Mouse (Mus musculus) limb, embryonic 12.5 days (tissue): ENCODE measurements at regions not wholly inside any gene's neighbourhood (a gene's known extent, or its start where the extent isn't known, plus 50 kb on each side); places are given as distances from the start of the nearest gene placed in this dataset.

ENCODE experiments used
- ATAC-seq: fragments of 200-750 bp; cut with Nextera tagmentation; 2 replicates; pipeline ENCODE4 v1.8.0; 2017; ENCODE audit warnings: low read depth, moderate TSS enrichment; ENCODE audit not compliant: insufficient number of reproducible peaks, insufficient read depth, low FRiP score, low TSS enrichment
- H3K27ac ChIP-seq: fragments of 300-500 bp; sonication (generic); 2 replicates; pipeline ENCODE4 v1.5.1; 2016; ENCODE audit warnings: mild to moderate bottlenecking, moderate library complexity
- H3K27me3 ChIP-seq: fragments of 300-500 bp; sonication (generic); 2 replicates; pipeline ENCODE4 v1.6.1; 2016; ENCODE audit warnings: mild to moderate bottlenecking, moderate library complexity
- H3K36me3 ChIP-seq: fragments of 300-500 bp; sonication (generic); 2 replicates; pipeline ENCODE4 v1.6.1; 2016; ENCODE audit warnings: mild to moderate bottlenecking, moderate library complexity
- H3K4me1 ChIP-seq: fragments of 300-500 bp; sonication (generic); replicated peaks from 2 replicates; pipeline ENCODE4 v1.6.1; 2016
- H3K4me2 ChIP-seq: fragments of 300-500 bp; sonication (generic); 2 replicates; pipeline ENCODE4 v1.6.1; 2016; ENCODE audit warnings: mild to moderate bottlenecking, moderate library complexity
- H3K4me3 ChIP-seq: fragments of 300-500 bp; sonication (generic); replicated peaks from 2 replicates; pipeline ENCODE4 v1.5.1; 2016; ENCODE audit warnings: mild to moderate bottlenecking
- H3K9ac ChIP-seq: fragments of 300-500 bp; sonication (generic); replicated peaks from 2 replicates; pipeline ENCODE4 v1.6.1; 2016; ENCODE audit warnings: mild to moderate bottlenecking, moderate library complexity
- H3K9me3 ChIP-seq: fragments of 300-500 bp; sonication (generic); 2 replicates; pipeline ENCODE4 v1.6.1; 2016; ENCODE audit warnings: mild to moderate bottlenecking, moderate library complexity
- WGBS: fragments of 180-500 bp; shearing (Covaris S2); methylation state at CpG from one replicate; pipeline ENCODE4 v1.1.7; 2016; 5-methylcytosine and 5-hydroxymethylcytosine counted together

- Histone ChIP-seq H3K36me3 (no peaks in the 10 kb centered on the region), H3K9me3 (no peaks in the 10 kb centered on the region), H3K4me2 (no peak overlapping the region), H3K9ac (no peak overlapping the region), H3K4me1 (peaks cover 2% of the 10 kb centered on the region; the same call in 1 of the 2 replicates), H3K4me3 (no peak overlapping the region), H3K27me3 (no peaks in the 10 kb centered on the region; the same call in 1 of the 2 replicates), H3K27ac (no peak overlapping the region)
- ATAC-seq, result no peak
- 66% methylated on average over 10 of the region's 10 CpGs for WGBS
These were observed 1717.9 kb upstream of the Gm7489 start for GRCm38 (mm10) chr15:52166595-52167443.

DNA sequence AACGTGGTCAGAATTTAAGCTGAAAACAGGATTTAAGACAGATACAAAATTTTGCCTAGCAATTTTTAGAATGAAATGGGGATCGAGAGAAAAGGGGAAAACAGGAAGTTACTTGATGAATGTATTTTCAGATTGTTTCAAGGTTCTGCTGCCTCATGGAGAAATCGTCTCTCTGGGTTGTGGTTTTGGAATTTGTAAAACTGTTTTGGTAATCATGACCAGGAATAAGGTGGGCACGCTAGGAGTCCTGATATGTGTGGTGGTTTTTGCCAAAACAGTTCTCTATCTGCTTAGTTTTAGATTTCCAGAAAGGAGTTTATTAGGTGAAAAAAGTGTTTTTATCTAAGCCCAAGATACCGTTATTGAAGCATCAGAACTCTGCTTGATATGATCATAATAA is 1716.9 kb upstream of the Gm7489 start:
- Histone ChIP-seq H3K4me1 (no peaks in the 10 kb centered on the region), H3K4me3 (no peak overlapping the region), H3K27me3 (no peaks in the 10 kb centered on the region; the same call in 1 of the 2 replicates), H3K27ac (no peak overlapping the region), H3K4me2 (no peak overlapping the region), H3K9ac (no peak overlapping the region), H3K36me3 (no peaks in the 10 kb centered on the region), H3K9me3 (no peaks in the 10 kb centered on the region)
- WGBS, result 84% methylated on average over 5 of the region's 5 CpGs
- ATAC-seq, result no peak

DNA sequence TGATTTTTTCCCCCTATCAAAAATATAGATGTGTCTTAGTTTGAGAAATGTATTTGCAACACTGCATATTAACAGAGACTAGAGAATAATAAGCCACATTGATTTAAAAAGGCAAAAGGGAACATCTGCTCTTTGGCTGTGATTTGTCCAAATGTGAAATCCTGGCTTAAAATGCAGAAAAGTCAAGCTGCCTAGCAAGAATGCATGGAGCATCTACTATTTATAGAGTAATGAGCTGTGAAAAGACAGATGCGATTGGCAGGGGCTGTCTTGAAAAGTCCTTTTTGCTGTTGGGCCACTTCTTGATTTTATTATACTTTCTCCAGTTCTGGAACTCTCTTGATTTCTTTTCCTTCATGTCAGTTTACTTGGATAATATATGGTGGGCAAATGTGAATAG is 1707.8 kb upstream of the Gm7489 start:
- Histone ChIP-seq H3K9me3 (no peaks in the 10 kb centered on the region), H3K27ac (no peak overlapping the region), H3K4me2 (no peak overlapping the region), H3K27me3 (no peaks in the 10 kb centered on the region), H3K4me1 (no peaks in the 10 kb centered on the region), H3K4me3 (no peak overlapping the region), H3K36me3 (no peaks in the 10 kb centered on the region), H3K9ac (no peak overlapping the region)
- 86% methylated on average over 1 of the region's 1 CpGs for WGBS
- no peak for ATAC-seq

- no peaks in the 10 kb centered on the region for H3K9me3 ChIP-seq
- WGBS, result 89% methylated on average over 3 of the region's 3 CpGs
- no peaks in the 10 kb centered on the region for H3K4me1 ChIP-seq
- no peak overlapping the region for H3K4me3 ChIP-seq
- no peaks in the 10 kb centered on the region for H3K27me3 ChIP-seq
- H3K9ac ChIP-seq, result no peak overlapping the region
- H3K36me3 ChIP-seq, result no peaks in the 10 kb centered on the region
- ATAC-seq, result no peak
- no peak overlapping the region for H3K27ac ChIP-seq
- H3K4me2 ChIP-seq, result no peak overlapping the region
These were observed 1706.0 kb upstream of the Gm7489 start for GRCm38 (mm10) chr15:52178668-52179067.

GRCm38 (mm10) chr15:52179379-52179778 is 1705.3 kb upstream of the Gm7489 start:
- Histone ChIP-seq H3K9ac (no peak overlapping the region), H3K36me3 (no peaks in the 10 kb centered on the region), H3K27ac (no peak overlapping the region), H3K4me2 (no peak overlapping the region), H3K9me3 (no peaks in the 10 kb centered on the region), H3K4me3 (no peak overlapping the region), H3K4me1 (no peaks in the 10 kb centered on the region), H3K27me3 (no peaks in the 10 kb centered on the region)
- ATAC-seq, result no peak

GRCm38 (mm10) chr15:52191176-52191575 is 1693.5 kb upstream of the Gm7489 start:
- 67% methylated on average over 3 of the region's 3 CpGs for WGBS
- H3K36me3 ChIP-seq, result no peaks in the 10 kb centered on the region
- no peaks in the 10 kb centered on the region for H3K9me3 ChIP-seq
- no peak overlapping the region for H3K4me3 ChIP-seq
- H3K27ac ChIP-seq, result no peak overlapping the region
- H3K27me3 ChIP-seq, result no peaks in the 10 kb centered on the region
- no peaks in the 10 kb centered on the region for H3K4me1 ChIP-seq
- no peak overlapping the region for H3K9ac ChIP-seq
- H3K4me2 ChIP-seq, result no peak overlapping the region
- no peak for ATAC-seq

GRCm38 (mm10) chr15:52207271-52207670 is 1677.4 kb upstream of the Gm7489 start:
- ATAC-seq, result no peak
- H3K27me3 ChIP-seq, result no peaks in the 10 kb centered on the region
- H3K9ac ChIP-seq, result no peak overlapping the region
- no peak overlapping the region for H3K4me3 ChIP-seq
- WGBS, result 77% methylated on average over 3 of the region's 3 CpGs
- H3K4me1 ChIP-seq, result no peaks in the 10 kb centered on the region
- H3K9me3 ChIP-seq, result no peaks in the 10 kb centered on the region
- H3K4me2 ChIP-seq, result no peak overlapping the region
- H3K36me3 ChIP-seq, result no peaks in the 10 kb centered on the region
- H3K27ac ChIP-seq, result no peak overlapping the region

DNA sequence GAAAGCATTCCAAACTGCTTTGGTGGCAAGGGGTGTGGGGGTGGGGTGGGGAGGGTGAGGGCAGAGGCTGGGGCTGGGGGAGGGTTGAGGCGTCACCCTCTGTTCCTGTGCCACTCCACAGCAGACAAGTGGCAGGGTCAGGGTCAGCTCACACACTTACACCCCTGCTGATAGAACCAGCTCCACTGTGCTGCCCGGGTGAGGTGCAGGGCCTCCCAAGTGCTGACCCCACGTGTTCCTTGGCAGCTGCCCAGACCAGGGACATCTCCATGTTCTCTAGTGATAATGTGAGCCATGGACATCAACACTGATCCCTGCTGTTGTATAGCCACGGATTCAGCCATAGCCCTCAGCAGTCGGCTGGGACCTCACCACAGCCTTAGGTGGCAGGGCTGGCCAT is 1652.3 kb upstream of the Gm7489 start:
- WGBS, result 90% methylated on average over 5 of the region's 5 CpGs
- ATAC-seq, result no peak

DNA sequence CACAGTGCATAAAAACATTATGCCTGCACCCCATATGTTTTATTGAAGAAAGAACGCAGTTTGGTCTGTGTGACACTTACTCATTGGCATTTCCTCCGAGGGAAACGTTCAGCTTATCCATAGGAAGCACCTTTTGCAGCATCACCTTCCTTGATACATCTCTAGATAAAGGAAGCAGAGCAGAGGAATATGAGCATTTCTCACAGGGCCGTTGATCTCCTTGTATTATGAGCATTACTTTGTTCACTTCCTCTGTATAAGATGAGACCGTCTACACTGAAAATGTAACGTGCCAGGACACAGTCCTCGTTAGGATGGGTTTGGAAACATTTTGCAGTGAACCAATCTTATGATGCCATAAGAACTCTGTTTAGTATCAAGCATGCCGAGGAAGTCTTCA is 1648.5 kb upstream of the Gm7489 start:
- 55% methylated on average over 8 of the region's 8 CpGs for WGBS
- Histone ChIP-seq H3K9ac (no peak overlapping the region), H3K27ac (no peak overlapping the region), H3K36me3 (no peaks in the 10 kb centered on the region), H3K4me2 (no peak overlapping the region), H3K4me3 (no peak overlapping the region), H3K27me3 (no peaks in the 10 kb centered on the region), H3K9me3 (no peaks in the 10 kb centered on the region), H3K4me1 (no peaks in the 10 kb centered on the region)
- ATAC-seq, result no peak

More for the DNA sequence above, 1652.3 kb upstream of the Gm7489 start:
- Histone ChIP-seq H3K4me1 (no peaks in the 10 kb centered on the region), H3K9ac (no peak overlapping the region), H3K4me3 (no peak overlapping the region), H3K9me3 (no peaks in the 10 kb centered on the region), H3K4me2 (no peak overlapping the region), H3K27me3 (no peaks in the 10 kb centered on the region), H3K27ac (no peak overlapping the region), H3K36me3 (no peaks in the 10 kb centered on the region)

DNA sequence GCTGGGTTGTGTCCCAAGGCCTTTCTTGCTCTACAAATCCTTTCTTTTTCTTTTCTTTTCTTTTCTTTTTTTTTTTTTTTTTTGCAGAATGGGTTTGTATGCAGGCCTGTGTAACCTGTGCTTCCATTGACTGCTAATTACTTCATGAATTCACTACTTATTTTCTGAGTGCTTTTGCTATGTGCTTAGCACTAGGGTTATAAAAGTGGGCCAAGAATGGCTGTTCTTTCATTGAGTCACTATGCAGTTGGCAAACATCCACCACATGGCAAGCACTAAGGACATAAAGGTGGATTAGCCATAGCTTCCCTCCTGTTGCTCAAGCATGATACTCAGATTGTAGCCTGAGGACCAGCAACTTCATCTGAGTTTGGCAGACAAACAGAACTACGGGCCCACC is 1641.8 kb upstream of the Gm7489 start:
- no peaks in the 10 kb centered on the region for H3K9me3 ChIP-seq
- 96% methylated on average over 1 of the region's 1 CpGs for WGBS
- no peak overlapping the region for H3K27ac ChIP-seq
- no peak overlapping the region for H3K4me2 ChIP-seq
- H3K4me1 ChIP-seq, result no peaks in the 10 kb centered on the region
- H3K9ac ChIP-seq, result no peak overlapping the region
- H3K4me3 ChIP-seq, result no peak overlapping the region
- no peaks in the 10 kb centered on the region for H3K36me3 ChIP-seq
- H3K27me3 ChIP-seq, result no peaks in the 10 kb centered on the region
- ATAC-seq, result no peak
